Mouse (Mus musculus): ENCODE results near the gene Rfc2. TPM values are rescaled to one million over a fixed set of nuclear protein-coding genes. Genes with fewer than 3 reads are reported as not detected.

Gene Rfc2
- total and polyA plus RNA-seq, 2 experiments from 2014 or later: 58.1 to 155 TPM

GRCm38 (mm10) chr5:134589900-134590299, 8.7 kb downstream of the Rfc2 start:
- DNase-seq (ENCODE audit: low spot score) (no peak), ATAC-seq (ENCODE audit: low FRiP score) (no peak)
- peaks cover 32% of the 10 kb centered on the region for H3K36me3 ChIP-seq (ENCODE audit: insufficient read depth, low read length)
- no peak overlapping the region for H3K4me3 ChIP-seq (ENCODE audit: low read depth, low read length)
- H3K27ac ChIP-seq (ENCODE audit: low read depth, low read length): no peak overlapping the region
- no peak for TF ChIP-seq CTCF (IDR thresholded peaks at IDR 0.05)
- no peaks in the 10 kb centered on the region for H3K9me3 ChIP-seq (ENCODE audit: low read length)
- no peak overlapping the region for H3K4me2 ChIP-seq (ENCODE audit: low read depth, low read length, poor library complexity, severe bottlenecking)
- H3K4me1 ChIP-seq (ENCODE audit: insufficient read depth, low read length): no peaks in the 10 kb centered on the region
- 88% methylated on average over 3 of the region's 3 CpGs for whole genome bisulfite sequencing
- H3K9ac ChIP-seq (replicated peaks; ENCODE audit: low read length, poor library complexity, severe bottlenecking): no peak overlapping the region
- H3K27me3 ChIP-seq (ENCODE audit: insufficient read depth, low read length): no peaks in the 10 kb centered on the region

- DNase-seq (ENCODE audit: low spot score): no peak
- Histone ChIP-seq H3K4me1 (ENCODE audit: insufficient read depth, low read length) (no peaks in the 10 kb centered on the region), H3K4me2 (ENCODE audit: low read depth, low read length, poor library complexity, severe bottlenecking) (no peak overlapping the region), H3K9me3 (ENCODE audit: low read length) (no peaks in the 10 kb centered on the region), H3K9ac (replicated peaks; ENCODE audit: low read length, poor library complexity, severe bottlenecking) (no peak overlapping the region), H3K36me3 (ENCODE audit: insufficient read depth, low read length) (peaks cover 50% of the 10 kb centered on the region), H3K4me3 (ENCODE audit: low read depth, low read length) (no peak overlapping the region), H3K27me3 (ENCODE audit: insufficient read depth, low read length) (no peaks in the 10 kb centered on the region), H3K27ac (ENCODE audit: low read depth, low read length) (no peak overlapping the region)
- 92% methylated on average over 11 of the region's 11 CpGs for WGBS
- ATAC-seq (ENCODE audit: low FRiP score): no peak
- no peak for TF ChIP-seq CTCF (IDR thresholded peaks at IDR 0.05)
Measured at GRCm38 (mm10) chr5:134592026-134592581, 10.9 kb downstream of the Rfc2 start.

- no peak for TF ChIP-seq CTCF (IDR thresholded peaks at IDR 0.05)
- DNase-seq (ENCODE audit: low spot score) (no peak), ATAC-seq (ENCODE audit: low FRiP score) (no peak)
- Histone ChIP-seq H3K4me2 (ENCODE audit: low read depth, low read length, poor library complexity, severe bottlenecking) (no peak overlapping the region), H3K4me1 (ENCODE audit: insufficient read depth, low read length) (no peaks in the 10 kb centered on the region), H3K9ac (replicated peaks; ENCODE audit: low read length, poor library complexity, severe bottlenecking) (no peak overlapping the region), H3K4me3 (ENCODE audit: low read depth, low read length) (no peak overlapping the region), H3K27ac (ENCODE audit: low read depth, low read length) (no peak overlapping the region), H3K9me3 (ENCODE audit: low read length) (no peaks in the 10 kb centered on the region), H3K27me3 (ENCODE audit: insufficient read depth, low read length) (no peaks in the 10 kb centered on the region), H3K36me3 (ENCODE audit: insufficient read depth, low read length) (peaks cover 59% of the 10 kb centered on the region)
- 91% methylated on average over 9 of the region's 9 CpGs for WGBS
Measured at GRCm38 (mm10) chr5:134593093-134593492, 11.9 kb downstream of the Rfc2 start.

- Histone ChIP-seq H3K9ac (replicated peaks; ENCODE audit: low read length, poor library complexity, severe bottlenecking) (no peak overlapping the region), H3K4me1 (ENCODE audit: insufficient read depth, low read length) (no peaks in the 10 kb centered on the region), H3K4me3 (ENCODE audit: low read depth, low read length) (no peak overlapping the region), H3K4me2 (ENCODE audit: low read depth, low read length, poor library complexity, severe bottlenecking) (no peak overlapping the region), H3K9me3 (ENCODE audit: low read length) (no peaks in the 10 kb centered on the region), H3K36me3 (ENCODE audit: insufficient read depth, low read length) (peaks cover 54% of the 10 kb centered on the region), H3K27ac (ENCODE audit: low read depth, low read length) (no peak overlapping the region), H3K27me3 (ENCODE audit: insufficient read depth, low read length) (no peaks in the 10 kb centered on the region)
- DNase-seq (ENCODE audit: low spot score) (peak; percentile 68), ATAC-seq (ENCODE audit: low FRiP score) (no peak)
- TF ChIP-seq CTCF (IDR thresholded peaks at IDR 0.05): no peak
- WGBS: 72% methylated on average over 10 of the region's 10 CpGs
Measured at GRCm38 (mm10) chr5:134597711-134598110, 16.5 kb downstream of the Rfc2 start.

GRCm38 (mm10) chr5:134604376-134604775, 23.2 kb downstream of the Rfc2 start:
- 92% methylated on average over 11 of the region's 11 CpGs for WGBS

GRCm38 (mm10) chr5:134606314-134606713, 25.1 kb downstream of the Rfc2 start:
- H3K27ac ChIP-seq (ENCODE audit: low read depth, low read length): no peak overlapping the region
- H3K9ac ChIP-seq (replicated peaks; ENCODE audit: low read length, poor library complexity, severe bottlenecking): no peak overlapping the region
- no peak overlapping the region for H3K4me2 ChIP-seq (ENCODE audit: low read depth, low read length, poor library complexity, severe bottlenecking)
- no peaks in the 10 kb centered on the region for H3K4me1 ChIP-seq (ENCODE audit: insufficient read depth, low read length)
- H3K9me3 ChIP-seq (ENCODE audit: low read length): no peaks in the 10 kb centered on the region
- H3K4me3 ChIP-seq (ENCODE audit: low read depth, low read length): no peak overlapping the region
- H3K36me3 ChIP-seq (ENCODE audit: insufficient read depth, low read length): no peaks in the 10 kb centered on the region
- no peak for DNase-seq (ENCODE audit: low spot score)
- H3K27me3 ChIP-seq (ENCODE audit: insufficient read depth, low read length): no peaks in the 10 kb centered on the region
- TF ChIP-seq CTCF (IDR thresholded peaks at IDR 0.05): peak; percentile 11; the same call in 1 of the 2 replicates
- no peak for ATAC-seq (ENCODE audit: low FRiP score)

More at GRCm38 (mm10) chr5:134604376-134604775, 23.2 kb downstream of the Rfc2 start:
- Histone ChIP-seq H3K9me3 (ENCODE audit: low read length) (no peaks in the 10 kb centered on the region), H3K4me3 (ENCODE audit: low read depth, low read length) (no peak overlapping the region), H3K27me3 (ENCODE audit: insufficient read depth, low read length) (no peaks in the 10 kb centered on the region), H3K4me2 (ENCODE audit: low read depth, low read length, poor library complexity, severe bottlenecking) (no peak overlapping the region), H3K27ac (ENCODE audit: low read depth, low read length) (no peak overlapping the region), H3K4me1 (ENCODE audit: insufficient read depth, low read length) (no peaks in the 10 kb centered on the region), H3K36me3 (ENCODE audit: insufficient read depth, low read length) (peaks cover 3% of the 10 kb centered on the region; the same call in 1 of the 2 replicates), H3K9ac (replicated peaks; ENCODE audit: low read length, poor library complexity, severe bottlenecking) (no peak overlapping the region)
- no peak for TF ChIP-seq CTCF (IDR thresholded peaks at IDR 0.05)
- ATAC-seq (ENCODE audit: low FRiP score) (no peak), DNase-seq (ENCODE audit: low spot score) (no peak)
